Mouse (Mus musculus): ENCODE measurements around the gene Hist1h1b.
"Not testable (repeated sequence)": the region's sequence is repeated elsewhere in the genome, so short reads cannot be mapped to it uniquely, and the experiment has no call there.

DNA sequence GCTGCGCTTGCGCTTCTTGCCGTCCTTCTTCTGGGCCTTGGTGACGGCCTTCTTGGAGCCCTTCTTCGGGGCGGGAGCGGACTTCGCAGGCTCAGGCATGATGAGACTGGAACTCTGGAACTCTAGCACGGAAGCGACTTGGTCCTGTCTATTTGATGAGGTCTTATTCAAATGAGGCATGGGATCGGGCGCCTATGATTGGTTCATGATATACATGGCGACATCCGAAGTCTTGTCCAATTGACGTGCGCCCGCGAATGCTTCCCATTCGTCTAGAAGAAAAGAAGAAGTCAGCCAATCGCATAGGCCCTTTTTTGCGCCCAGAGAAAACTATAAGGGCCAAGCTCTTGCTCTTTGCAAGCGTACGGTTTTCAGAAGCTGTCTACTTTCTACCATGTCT, 29.6 kb upstream of the Hist1h1b start, which contains the start of the genes Hist1h2bq and Hist1h2ao:
- TF ChIP-seq POLR2A (IDR thresholded peaks at IDR 0.05; ENCODE audit: control insufficient read depth, low read depth, low read length); CTCF (IDR thresholded peaks at IDR 0.05; ENCODE audit: control insufficient read depth, insufficient read depth, insufficient replicate concordance, low read depth, low read length): not testable (repeated sequence)
